Mouse (Mus musculus) intestine, postnatal 0 days (tissue): ENCODE measurements around the gene Mb21d2. TPM values are rescaled to one million over a fixed set of nuclear protein-coding genes. Genes with fewer than 3 reads are reported as not detected.

ENCODE experiments used
- ATAC-seq: fragments of 200-750 bp; cut with Nextera tagmentation; 2 replicates; pipeline ENCODE4 v1.8.0; 2017; ENCODE audit warnings: mild to moderate bottlenecking, moderate TSS enrichment, moderate library complexity
- H3K27ac ChIP-seq: fragments of 300-500 bp; sonication (generic); 2 replicates; pipeline ENCODE4 v1.5.1; 2014; ENCODE audit warnings: mild to moderate bottlenecking, low read depth, low read length, moderate library complexity
- H3K27me3 ChIP-seq: fragments of 300-500 bp; sonication (generic); replicated peaks from 2 replicates; pipeline ENCODE4 v1.6.1; 2014; ENCODE audit warnings: low read length, mixed read lengths; ENCODE audit not compliant: control insufficient read depth, insufficient read depth
- H3K36me3 ChIP-seq: fragments of 300-500 bp; sonication (generic); 2 replicates; pipeline ENCODE4 v1.6.1; 2014; ENCODE audit warnings: mild to moderate bottlenecking, moderate library complexity; ENCODE audit not compliant: control insufficient read depth, insufficient read depth
- H3K4me1 ChIP-seq: fragments of 300-500 bp; sonication (generic); replicated peaks from 2 replicates; pipeline ENCODE4 v1.6.1; 2014; ENCODE audit warnings: antibody characterized with exemption, low read length, mixed read lengths; ENCODE audit not compliant: control insufficient read depth, insufficient read depth
- H3K4me2 ChIP-seq: fragments of 300-500 bp; sonication (generic); replicated peaks from 2 replicates; pipeline ENCODE4 v1.6.1; 2014; ENCODE audit warnings: low read depth, mild to moderate bottlenecking, moderate library complexity
- H3K4me3 ChIP-seq: fragments of 300-500 bp; sonication (generic); 2 replicates; pipeline ENCODE4 v1.5.1; 2014; ENCODE audit warnings: low read depth, low read length
- H3K9ac ChIP-seq: fragments of 300-500 bp; sonication (generic); 2 replicates; pipeline ENCODE4 v1.6.1; 2014; ENCODE audit warnings: mild to moderate bottlenecking, low read depth, low read length
- H3K9me3 ChIP-seq: fragments of 300-500 bp; sonication (generic); 2 replicates; pipeline ENCODE4 v1.6.1; 2016; ENCODE audit warnings: mixed run types; ENCODE audit not compliant: control insufficient read depth
- CTCF ChIP-seq: sonication (generic); IDR thresholded peaks from 2 replicates; pipeline ENCODE4 v1.5.1; 2016; ENCODE audit warnings: low read depth, mild to moderate bottlenecking, control low read depth, antibody characterized with exemption, moderate library complexity
- WGBS: fragments of 180-500 bp; shearing (Covaris S2); extraction: QIAGEN DNeasy Blood & Tissue Kit; methylation state at CpG from one replicate; pipeline ENCODE4 v1.1.7; 2014; 5-methylcytosine and 5-hydroxymethylcytosine counted together
- polyA plus RNA-seq: library from polyadenylated mRNA; unstranded; fragments of >200 nt; fragmentation: Nextera tagmentation; extraction: Ambion mirVana; gene quantifications from 2 replicates; pipeline ENCODE4 v1.2.1, GENCODE M21; 2015

Gene Mb21d2
- polyA plus RNA-seq, 1 experiment from 2014 or later = 6.8 TPM

DNA sequence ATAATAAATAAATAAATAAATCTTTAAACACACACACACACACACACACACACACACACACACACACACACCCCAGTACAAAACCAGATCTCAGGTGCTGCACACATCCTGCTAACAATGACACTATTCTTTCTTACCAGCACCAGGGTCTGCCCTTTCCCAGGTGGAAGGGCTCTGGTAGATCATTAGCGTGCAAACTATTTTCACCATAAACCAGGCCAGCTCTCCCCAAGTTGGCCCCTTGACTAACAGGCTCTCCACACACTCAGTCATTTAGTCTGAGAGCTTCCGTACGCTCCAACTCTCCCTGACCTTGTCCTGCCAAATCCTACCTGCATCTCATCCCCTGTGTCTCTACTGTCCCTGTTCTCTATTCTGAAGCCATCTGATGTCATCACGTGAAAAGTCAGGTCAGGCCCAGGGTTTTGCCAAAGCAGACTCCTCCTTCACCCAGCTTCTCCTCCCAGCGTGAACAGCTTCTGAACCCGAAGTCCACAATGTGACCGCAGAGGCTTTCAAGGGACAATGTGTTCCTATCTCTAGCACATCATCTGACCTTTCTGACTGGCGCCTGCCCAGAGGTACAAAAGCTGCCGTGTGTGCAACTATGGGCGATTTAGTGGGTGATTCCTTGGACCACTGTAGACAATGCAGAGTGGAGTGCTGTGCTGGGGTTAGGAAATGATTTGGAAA, 100.1 kb downstream of the Mb21d2 start:
- WGBS = 73% methylated on average over 10 of the region's 10 CpGs
- no peak overlapping the region for H3K9ac ChIP-seq
- peaks cover 12% of the 10 kb centered on the region for H3K36me3 ChIP-seq
- H3K9me3 ChIP-seq = no peaks in the 10 kb centered on the region
- no peak overlapping the region for H3K4me3 ChIP-seq
- H3K4me1 ChIP-seq = no peaks in the 10 kb centered on the region
- no peaks in the 10 kb centered on the region for H3K27me3 ChIP-seq
- no peak overlapping the region for H3K27ac ChIP-seq
- 0 out of 2 replicates have a peak, but pooled peaks have one; percentile 22 for ATAC-seq
- no peak for TF ChIP-seq CTCF
- no peak overlapping the region for H3K4me2 ChIP-seq

DNA sequence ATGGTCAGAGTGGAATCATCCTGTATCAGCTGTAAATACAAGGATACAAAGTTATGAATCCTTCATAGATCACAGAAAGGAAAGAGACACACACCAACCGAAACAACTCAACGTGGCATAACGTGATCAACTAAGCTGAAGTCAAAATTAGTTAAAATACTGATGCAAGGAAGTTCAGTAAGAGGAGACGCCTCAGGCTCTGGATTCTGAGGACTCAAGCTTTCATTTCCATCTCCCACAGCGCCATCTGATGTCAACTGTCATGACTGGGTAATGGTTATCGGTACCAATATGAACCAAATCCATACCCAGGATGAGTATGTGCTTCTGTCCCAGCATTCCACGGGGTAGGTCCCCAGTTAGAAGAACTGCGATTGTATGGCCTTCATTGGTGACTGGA, 104.7 kb downstream of the Mb21d2 start:
- no peak overlapping the region for H3K4me3 ChIP-seq
- H3K27me3 ChIP-seq = no peaks in the 10 kb centered on the region
- no peaks in the 10 kb centered on the region for H3K4me1 ChIP-seq
- 94% methylated on average over 8 of the region's 8 CpGs for WGBS
- H3K27ac ChIP-seq = no peak overlapping the region
- no peak for ATAC-seq
- no peak overlapping the region for H3K4me2 ChIP-seq
- H3K9me3 ChIP-seq = no peaks in the 10 kb centered on the region
- peaks cover 12% of the 10 kb centered on the region for H3K36me3 ChIP-seq
- H3K9ac ChIP-seq = no peak overlapping the region
- TF ChIP-seq CTCF = no peak

DNA sequence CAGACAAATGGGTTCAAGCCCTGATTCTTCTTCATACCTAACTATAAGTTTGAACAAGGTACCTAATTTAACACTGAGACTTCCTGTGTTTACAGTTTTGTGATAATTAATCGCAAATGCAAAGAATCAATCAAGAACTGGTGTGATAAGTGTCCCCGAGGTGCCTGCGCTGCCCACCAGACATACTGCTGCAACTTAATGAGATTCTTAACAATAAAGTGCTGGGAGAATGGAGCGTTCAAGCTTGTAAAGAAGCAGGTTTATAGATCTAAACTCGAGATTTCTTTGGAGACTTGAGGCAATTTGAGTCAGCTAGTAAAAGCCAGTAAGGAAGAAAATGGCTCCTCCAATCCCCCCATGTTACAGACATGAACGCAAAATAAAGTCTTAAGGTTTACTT, 107.7 kb downstream of the Mb21d2 start:
- no peaks in the 10 kb centered on the region for H3K9me3 ChIP-seq
- H3K36me3 ChIP-seq = no peaks in the 10 kb centered on the region
- H3K27me3 ChIP-seq = no peaks in the 10 kb centered on the region
- no peak overlapping the region for H3K4me2 ChIP-seq
- H3K4me3 ChIP-seq = no peak overlapping the region
- no peak for ATAC-seq
- no peak overlapping the region for H3K27ac ChIP-seq
- H3K4me1 ChIP-seq = no peaks in the 10 kb centered on the region
- no peak overlapping the region for H3K9ac ChIP-seq
- 68% methylated on average over 6 of the region's 6 CpGs for WGBS
- no peak for TF ChIP-seq CTCF

DNA sequence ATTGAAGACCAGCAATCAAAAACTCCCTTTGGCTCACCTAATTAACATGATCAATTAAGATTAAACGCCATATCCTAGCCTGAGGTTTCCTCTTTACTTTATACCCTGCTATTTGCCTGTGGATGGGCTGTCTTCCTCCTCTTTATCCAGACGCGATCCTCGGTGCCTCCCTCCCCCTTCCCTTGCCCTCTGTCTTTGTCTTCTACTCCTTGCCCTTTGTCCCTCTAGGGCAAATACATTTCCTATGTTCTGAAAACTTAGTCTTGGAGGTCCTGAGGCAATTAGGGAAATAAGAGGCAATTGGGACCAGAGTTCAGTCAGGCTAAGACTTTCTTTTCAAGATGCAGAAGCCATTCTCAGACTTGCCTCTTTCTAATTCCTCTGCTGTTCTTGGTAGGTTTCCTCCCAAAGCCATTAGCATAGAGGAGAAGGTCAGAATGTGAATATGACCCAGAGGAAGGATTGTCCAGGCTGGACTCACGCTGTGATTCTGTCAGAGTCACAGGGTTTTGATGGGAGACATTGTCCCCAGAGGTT, 110.7 kb downstream of the Mb21d2 start:
- H3K4me3 ChIP-seq = no peak overlapping the region
- no peak for ATAC-seq
- no peak overlapping the region for H3K27ac ChIP-seq
- no peaks in the 10 kb centered on the region for H3K27me3 ChIP-seq
- H3K36me3 ChIP-seq = no peaks in the 10 kb centered on the region
- no peaks in the 10 kb centered on the region for H3K9me3 ChIP-seq
- no peak for TF ChIP-seq CTCF
- H3K4me2 ChIP-seq = no peak overlapping the region
- no peak overlapping the region for H3K9ac ChIP-seq
- H3K4me1 ChIP-seq = no peaks in the 10 kb centered on the region
- WGBS = 60% methylated on average over 5 of the region's 5 CpGs

DNA sequence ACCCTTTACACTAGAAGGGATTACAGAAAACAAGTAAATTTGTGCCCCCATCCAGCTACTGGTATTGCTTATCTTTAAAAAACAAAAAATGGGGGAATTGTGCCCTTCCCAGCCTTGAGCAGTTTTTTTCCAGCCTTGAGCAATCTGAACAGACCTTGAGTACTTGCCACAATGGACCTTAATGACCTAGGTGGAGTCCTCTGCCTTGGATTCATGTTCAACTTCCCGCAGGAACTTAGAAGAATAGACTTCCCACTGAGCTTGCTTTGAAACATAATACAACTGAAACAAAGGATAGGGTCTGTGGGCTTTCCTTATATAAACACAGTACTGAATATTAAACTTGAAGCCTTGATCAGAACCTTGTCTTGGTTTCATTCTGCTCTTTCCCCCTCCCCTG, 116.2 kb downstream of the Mb21d2 start:
- H3K4me3 ChIP-seq = no peak overlapping the region
- no peaks in the 10 kb centered on the region for H3K4me1 ChIP-seq
- TF ChIP-seq CTCF = no peak
- H3K27me3 ChIP-seq = no peaks in the 10 kb centered on the region
- H3K36me3 ChIP-seq = no peaks in the 10 kb centered on the region
- no peak overlapping the region for H3K27ac ChIP-seq
- WGBS = 81% methylated on average over 1 of the region's 1 CpGs
- H3K9ac ChIP-seq = no peak overlapping the region
- ATAC-seq = no peak
- no peak overlapping the region for H3K4me2 ChIP-seq
- no peaks in the 10 kb centered on the region for H3K9me3 ChIP-seq

DNA sequence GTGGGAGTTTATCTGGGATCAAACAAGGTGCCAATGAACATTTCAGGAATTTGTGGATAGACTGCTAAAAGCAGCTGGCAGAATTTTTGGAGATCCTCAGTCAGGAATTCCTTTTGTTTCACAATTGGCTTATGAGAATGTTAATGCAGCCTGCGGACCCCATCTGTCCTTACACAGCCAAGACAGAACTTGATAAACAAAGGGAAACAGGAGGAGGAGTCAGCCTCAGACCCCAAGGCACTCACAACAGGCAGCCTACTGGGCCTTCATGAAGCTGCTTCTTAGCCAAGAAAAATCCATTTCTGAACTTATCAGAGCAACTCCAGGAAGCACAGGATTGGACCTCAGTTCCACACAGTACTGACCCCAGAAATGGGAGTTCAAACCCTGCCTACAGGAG, 120.4 kb downstream of the Mb21d2 start:
- Histone ChIP-seq H3K27ac (no peak overlapping the region), H3K36me3 (no peaks in the 10 kb centered on the region), H3K4me1 (no peaks in the 10 kb centered on the region), H3K4me3 (no peak overlapping the region), H3K4me2 (no peak overlapping the region), H3K9ac (no peak overlapping the region), H3K27me3 (no peaks in the 10 kb centered on the region), H3K9me3 (no peaks in the 10 kb centered on the region)
- no peak for ATAC-seq
- 43% methylated on average over 1 of the region's 1 CpGs for WGBS
- no peak for TF ChIP-seq CTCF
